Mouse (Mus musculus) E14TG2a.4 (cell line): ENCODE results near the gene Rab31.

Source experiments
- H3K27me3 ChIP-seq: 2 replicates; pipeline ENCODE4 v1.6.1; 2014; ENCODE audit warnings: low read length, control low read depth; ENCODE audit not compliant: insufficient read depth
- H3K36me3 ChIP-seq: 2 replicates; pipeline ENCODE4 v1.6.1; 2014; ENCODE audit warnings: low read length, control low read depth; ENCODE audit not compliant: insufficient read depth
- H3K4me1 ChIP-seq: replicated peaks from 2 replicates; pipeline ENCODE4 v1.6.1; 2014; ENCODE audit warnings: low read depth, low read length, control low read depth
- H3K4me3 ChIP-seq: replicated peaks from 2 replicates; pipeline ENCODE4 v1.5.1; 2014; ENCODE audit warnings: mild to moderate bottlenecking, low read length
- H3K9me3 ChIP-seq: 2 replicates; pipeline ENCODE4 v1.6.1; 2014; ENCODE audit warnings: low read length, control low read depth
- CTCF ChIP-seq: conservative IDR thresholded peaks from 2 replicates; pipeline ENCODE4 v1.5.1; 2014; ENCODE audit warnings: low read length
- NANOG ChIP-seq: IDR thresholded peaks from 2 replicates; pipeline ENCODE4 v1.6.1; 2014; ENCODE audit warnings: borderline replicate concordance, low read length, mixed read lengths
- POU5F1 ChIP-seq: IDR thresholded peaks from 2 replicates; pipeline ENCODE4 v1.6.1; 2014; ENCODE audit warnings: low read length, borderline replicate concordance

Rab31 gene

GRCm38 (mm10) chr17:65606014-65606413 is 166.5 kb downstream of the Rab31 start:
- Histone ChIP-seq H3K27me3 (no peaks in the 10 kb centered on the region), H3K9me3 (no peaks in the 10 kb centered on the region)
- TF ChIP-seq CTCF = no peak
- TF ChIP-seq NANOG = no peak
- TF ChIP-seq POU5F1 = no peak

DNA sequence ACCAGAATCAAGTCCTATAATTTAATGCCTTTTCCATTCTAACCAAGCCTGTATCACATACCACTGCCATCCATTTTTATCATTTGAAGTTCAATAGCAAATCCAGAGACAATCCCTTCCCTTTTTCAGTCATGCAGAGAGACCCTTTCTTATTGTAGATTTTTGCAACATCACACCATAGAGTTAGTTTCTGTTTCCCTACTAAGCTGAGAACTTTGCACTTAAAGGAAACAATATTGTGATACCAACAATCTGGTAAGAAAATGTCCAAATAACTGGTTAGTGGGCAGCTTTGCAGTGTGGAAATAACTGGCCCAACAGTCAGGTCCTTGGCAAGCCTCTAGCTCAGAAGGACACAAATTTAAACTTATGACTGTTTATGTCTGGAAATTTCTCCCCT is 167.7 kb downstream of the Rab31 start:
- Histone ChIP-seq H3K4me3 (no peak overlapping the region), H3K27me3 (no peaks in the 10 kb centered on the region)
- TF ChIP-seq CTCF (no peak), NANOG (no peak), POU5F1 (no peak)

More at GRCm38 (mm10) chr17:65606014-65606413, 166.5 kb downstream of the Rab31 start:
- Histone ChIP-seq H3K36me3 (peaks cover 15% of the 10 kb centered on the region), H3K4me3 (no peak overlapping the region), H3K4me1 (peaks cover 82% of the 10 kb centered on the region)

GRCm38 (mm10) chr17:65604315-65604714 is 168.2 kb downstream of the Rab31 start:
- TF ChIP-seq POU5F1 (no peak), NANOG (no peak), CTCF (no peak)
- Histone ChIP-seq H3K4me1 (peaks cover 79% of the 10 kb centered on the region), H3K4me3 (no peak overlapping the region), H3K36me3 (peaks cover 8% of the 10 kb centered on the region), H3K27me3 (no peaks in the 10 kb centered on the region), H3K9me3 (no peaks in the 10 kb centered on the region)

More for the DNA sequence above, 167.7 kb downstream of the Rab31 start:
- Histone ChIP-seq H3K4me1 (peaks cover 80% of the 10 kb centered on the region), H3K36me3 (peaks cover 14% of the 10 kb centered on the region), H3K9me3 (no peaks in the 10 kb centered on the region)
